Mouse (Mus musculus) CH12.LX (cell line): ENCODE measurements around the gene Cd200r3. TPM values are rescaled to one million over a fixed set of nuclear protein-coding genes. Genes with fewer than 3 reads are reported as not detected.

Experiments used
- DNase-seq: peaks from one replicate; pipeline ENCODE4 v3.0.0-alpha.2; 2013; ENCODE audit errors: extremely low read depth
- H3K27ac ChIP-seq: 2 replicates; pipeline ENCODE4 v1.5.1; 2012; ENCODE audit warnings: low read depth, mild to moderate bottlenecking, control low read depth, moderate library complexity; ENCODE audit not compliant: insufficient read depth
- H3K27me3 ChIP-seq: replicated peaks from 2 replicates; pipeline ENCODE3; 2012; ENCODE audit warnings: inconsistent platforms
- H3K36me3 ChIP-seq, 2 experiments: replicated peaks in 1 of 2; 2 replicates each; pipeline versions ENCODE3 to v1.6.1; 2012; ENCODE audit warnings: inconsistent platforms in 1 of 2, low read length in 1 of 2, mild to moderate bottlenecking in 1 of 2, mixed read lengths in 1 of 2, moderate library complexity in 1 of 2; ENCODE audit not compliant: control insufficient read depth in 1 of 2, insufficient read depth in 1 of 2
- H3K4me1 ChIP-seq, 2 experiments: 2 replicates each; pipeline ENCODE4 v1.6.1; 2012; ENCODE audit warnings: inconsistent platforms in 1 of 2, moderate library complexity in 1 of 2; ENCODE audit not compliant: insufficient read depth in 2 of 2, control insufficient read depth in 1 of 2
- H3K4me2 ChIP-seq: 2 replicates; pipeline ENCODE4 v1.6.1; 2012; ENCODE audit warnings: low read depth, mild to moderate bottlenecking, control low read depth; ENCODE audit not compliant: poor library complexity, insufficient read depth, severe bottlenecking
- H3K4me3 ChIP-seq, 3 experiments: fragments of 150-350 bp in 1 of 3; sonication (generic) in 1 of 3; replicated peaks in 1 of 3; 2 replicates each; pipeline versions ENCODE3 to v1.5.1; 2011 to 2012; ENCODE audit warnings: low read depth in 2 of 3, low read length in 2 of 3, mild to moderate bottlenecking in 2 of 3, moderate library complexity in 2 of 3, control low read depth in 1 of 3, improper control_type of control experiment in 1 of 3, inconsistent platforms in 1 of 3, mixed read lengths in 1 of 3; ENCODE audit not compliant: poor library complexity in 1 of 3
- H3K79me2 ChIP-seq: replicated peaks from 2 replicates; pipeline ENCODE4 v1.6.1; 2012; ENCODE audit warnings: mild to moderate bottlenecking, moderate library complexity; ENCODE audit not compliant: control insufficient read depth, poor library complexity, insufficient read depth, severe bottlenecking; ENCODE audit errors: extremely low read depth
- H3K9ac ChIP-seq: 2 replicates; pipeline ENCODE4 v1.6.1; 2012; ENCODE audit warnings: low read depth, mild to moderate bottlenecking, control low read depth, moderate library complexity; ENCODE audit not compliant: insufficient read depth
- H3K9me3 ChIP-seq: replicated peaks from 2 replicates; pipeline ENCODE3; 2012; ENCODE audit warnings: low read length, inconsistent platforms, mixed read lengths
- BHLHE40 ChIP-seq: IDR thresholded peaks from 2 replicates; pipeline ENCODE4 v1.6.1; 2011; ENCODE audit warnings: mild to moderate bottlenecking, low read depth, low read length, improper control_type of control experiment
- CHD1 ChIP-seq: IDR thresholded peaks from 2 replicates; pipeline ENCODE4 v1.6.1; 2012; ENCODE audit warnings: low read depth, low read length, improper control_type of control experiment, inconsistent platforms
- CHD2 ChIP-seq: IDR thresholded peaks from 2 replicates; pipeline ENCODE4 v1.6.1; 2011; ENCODE audit warnings: low read length, improper control_type of control experiment
- CTCF ChIP-seq, 2 experiments: IDR thresholded peaks in 1 of 2; conservative IDR thresholded peaks in 1 of 2; 2 replicates each; pipeline ENCODE4 v1.5.1; 2011 to 2012; ENCODE audit warnings: low read depth in 2 of 2, low read length in 2 of 2, improper control_type of control experiment in 1 of 2, inconsistent platforms in 1 of 2, mild to moderate bottlenecking in 1 of 2, moderate library complexity in 1 of 2
- ETS1 ChIP-seq: conservative IDR thresholded peaks from 2 replicates; pipeline ENCODE4 v1.6.1; 2012; ENCODE audit warnings: low read depth, mild to moderate bottlenecking, inconsistent platforms, low read length, improper control_type of control experiment, moderate library complexity
- GABPA ChIP-seq: IDR thresholded peaks from 2 replicates; pipeline ENCODE4 v1.6.1; 2012; ENCODE audit warnings: low read depth, low read length, improper control_type of control experiment, inconsistent platforms; ENCODE audit not compliant: insufficient replicate concordance
- HCFC1 ChIP-seq: IDR thresholded peaks from 2 replicates; pipeline ENCODE4 v1.6.1; 2012; ENCODE audit warnings: low read depth, mild to moderate bottlenecking, inconsistent platforms, low read length, improper control_type of control experiment
- JUN ChIP-seq: IDR thresholded peaks from 2 replicates; pipeline ENCODE4 v1.6.1; 2011; ENCODE audit warnings: low read depth, mild to moderate bottlenecking, low read length, improper control_type of control experiment, moderate library complexity; ENCODE audit not compliant: insufficient read depth
- KAT2A ChIP-seq: IDR thresholded peaks from 2 replicates; pipeline ENCODE4 v1.6.1; 2012; ENCODE audit warnings: low read length, improper control_type of control experiment, inconsistent platforms; ENCODE audit not compliant: insufficient replicate concordance
- MAZ ChIP-seq: IDR thresholded peaks from 2 replicates; pipeline ENCODE4 v1.6.1; 2012; ENCODE audit warnings: low read depth, mild to moderate bottlenecking, inconsistent platforms, low read length, improper control_type of control experiment, moderate library complexity
- MEF2A ChIP-seq: IDR thresholded peaks from 2 replicates; pipeline ENCODE4 v1.6.1; 2014; ENCODE audit warnings: low read depth, mild to moderate bottlenecking, inconsistent platforms, low read length, improper control_type of control experiment, borderline replicate concordance
- NRF1 ChIP-seq: IDR thresholded peaks from 2 replicates; pipeline ENCODE4 v1.6.1; 2014; ENCODE audit warnings: low read depth, mild to moderate bottlenecking, inconsistent platforms, low read length, improper control_type of control experiment, moderate library complexity
- PAX5 ChIP-seq: IDR thresholded peaks from 2 replicates; pipeline ENCODE4 v1.6.1; 2012; ENCODE audit warnings: low read length, inconsistent platforms, mixed read lengths
- POLR2A ChIP-seq: IDR thresholded peaks from 2 replicates; pipeline ENCODE4 v1.6.1; 2011; ENCODE audit warnings: low read depth, mild to moderate bottlenecking, improper control_type of control experiment, low read length
- POLR2AphosphoS2 ChIP-seq: IDR thresholded peaks from 2 replicates; pipeline ENCODE4 v1.6.1; 2011; ENCODE audit warnings: low read depth, low read length, improper control_type of control experiment
- SIN3A ChIP-seq: IDR thresholded peaks from 2 replicates; pipeline ENCODE4 v1.6.1; 2012; ENCODE audit warnings: low read length, improper control_type of control experiment, inconsistent platforms
- SMC3 ChIP-seq: IDR thresholded peaks from 2 replicates; pipeline ENCODE4 v1.6.1; 2011; ENCODE audit warnings: low read depth, low read length, improper control_type of control experiment
- USF1 ChIP-seq: IDR thresholded peaks from 2 replicates; pipeline ENCODE4 v1.6.1; 2014; ENCODE audit warnings: low read depth, mild to moderate bottlenecking, inconsistent platforms, low read length, improper control_type of control experiment
- USF2 ChIP-seq: conservative IDR thresholded peaks from 2 replicates; pipeline ENCODE4 v1.6.1; 2011; ENCODE audit warnings: low read depth, low read length, improper control_type of control experiment
- ZC3H11A ChIP-seq: IDR thresholded peaks from 2 replicates; pipeline ENCODE4 v1.6.1; 2012; ENCODE audit warnings: low read depth, mild to moderate bottlenecking, inconsistent platforms, low read length, improper control_type of control experiment
- ZKSCAN1 ChIP-seq: IDR thresholded peaks from 2 replicates; pipeline ENCODE4 v1.6.1; 2012; ENCODE audit warnings: low read depth, inconsistent platforms, low read length, improper control_type of control experiment, borderline replicate concordance
- ZNF384 ChIP-seq: IDR thresholded peaks from 2 replicates; pipeline ENCODE4 v1.6.1; 2012; ENCODE audit warnings: low read depth, low read length, improper control_type of control experiment, inconsistent platforms
- dilution Hi-C: fragments of 300-500 bp; cut with MboI; formaldehyde crosslinking; loops from 2 replicates; pipeline ENCODE4 v1.14.3; 2020; ENCODE audit warnings: low sequenced_read_pairs; ENCODE audit not compliant: extremely low pct_unique_long_range_greater_than_20kb, extremely low pct_ligation_motif_present
- in situ Hi-C: fragments of 300-500 bp; cut with MboI; formaldehyde crosslinking; loops from 3 replicates; pipeline ENCODE4 v1.14.3; 2019; ENCODE audit warnings: low sequenced_read_pairs, low pct_ligation_motif_present, low pct_unique_long_range_greater_than_20kb, mixed read lengths
- polyA plus RNA-seq: library from polyadenylated mRNA; unstranded; fragments of >175 nt; gene quantifications from 2 replicates; pipeline ENCODE4 v1.2.1, GENCODE M21; 2012; ENCODE audit warnings: low read depth; ENCODE audit not compliant: insufficient read length
- total RNA-seq, 2 experiments: library from RNA; depleted of rRNA; stranded (reverse); fragments of 300-350 nt in 1 of 2; fragments of >200 nt in 1 of 2; gene quantifications; 2 replicates each; pipeline ENCODE4 v1.2.3; 2012 to 2014

Gene Cd200r3
- total and polyA plus RNA-seq, 3 experiments = 5.0 to 17.6 (median 6.9) TPM

DNA sequence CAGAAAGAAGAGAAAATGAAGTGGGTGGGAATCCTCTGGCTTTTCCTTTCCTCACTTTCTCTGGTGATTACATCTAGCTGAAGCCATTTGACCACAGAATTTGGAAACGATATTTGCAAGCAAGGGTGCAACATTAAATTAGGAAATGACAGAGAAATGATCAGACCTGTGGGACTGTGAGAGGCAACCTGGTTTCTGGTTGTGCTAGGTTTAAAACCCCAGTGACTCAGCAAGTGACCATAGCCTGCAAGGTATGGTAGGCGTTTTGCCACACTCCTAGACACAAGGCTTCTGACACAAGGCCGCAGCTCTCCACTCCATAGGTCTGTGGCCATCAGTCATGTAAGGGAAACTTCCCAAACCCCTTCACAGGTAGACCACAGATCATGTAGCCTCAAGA lies 41.4 kb downstream of the Cd200r3 start:
- no peak overlapping the region for H3K4me3 ChIP-seq
- no peaks in the 10 kb centered on the region for H3K27me3 ChIP-seq
- in situ Hi-C loops (no loop called here), dilution Hi-C loops (no loop called here)
- H3K9ac ChIP-seq = no peak overlapping the region
- no peak for TF ChIP-seq SIN3A
- no peak for TF ChIP-seq PAX5
- no peak for TF ChIP-seq CHD1
- no peak for TF ChIP-seq USF1
- no peak for TF ChIP-seq MAZ
- no peak for TF ChIP-seq USF2
- TF ChIP-seq JUN = no peak
- no peak for TF ChIP-seq ZC3H11A
- no peaks in the 10 kb centered on the region for H3K36me3 ChIP-seq
- H3K9me3 ChIP-seq = no peaks in the 10 kb centered on the region
- H3K4me1 ChIP-seq = peaks cover 18 to 63% of the 10 kb centered on the region in 2 experiments
- no peak for DNase-seq
- no peak overlapping the region for H3K27ac ChIP-seq
- no peaks in the 10 kb centered on the region for H3K79me2 ChIP-seq
- H3K4me2 ChIP-seq = no peak overlapping the region

DNA sequence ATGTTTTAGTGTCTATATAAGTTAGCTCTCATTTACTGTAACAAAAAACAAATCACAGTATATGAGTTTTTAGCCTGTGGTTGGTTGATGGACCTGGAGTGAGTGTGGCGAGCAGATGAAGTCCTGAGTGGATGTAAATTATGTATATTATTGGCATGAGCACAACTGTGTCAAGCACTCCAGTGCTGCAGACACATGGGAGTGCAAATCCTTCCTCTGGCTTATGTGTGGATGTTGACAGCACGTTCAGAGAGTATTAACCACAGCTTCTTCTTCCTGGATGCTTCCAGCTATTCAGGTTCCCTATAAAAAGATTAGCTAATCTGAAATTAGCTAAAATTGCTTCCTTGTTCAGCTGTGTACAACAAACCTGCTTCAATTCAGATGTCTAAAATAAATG lies 42.6 kb downstream of the Cd200r3 start:
- dilution Hi-C loops (no loop called here), in situ Hi-C loops (no loop called here)
- Histone ChIP-seq H3K36me3 (no peaks in the 10 kb centered on the region), H3K9me3 (no peaks in the 10 kb centered on the region), H3K4me3 (no peak overlapping the region), H3K9ac (no peak overlapping the region), H3K79me2 (no peaks in the 10 kb centered on the region), H3K4me2 (no peak overlapping the region), H3K27ac (no peak overlapping the region), H3K27me3 (no peaks in the 10 kb centered on the region), H3K4me1 (peaks cover 13 to 54% of the 10 kb centered on the region in 2 experiments)
- TF ChIP-seq MEF2A = no peak
- TF ChIP-seq JUN = no peak
- TF ChIP-seq HCFC1 = no peak
- TF ChIP-seq BHLHE40 = no peak
- no peak for TF ChIP-seq ETS1
- TF ChIP-seq GABPA = no peak
- no peak for TF ChIP-seq ZKSCAN1
- no peak for TF ChIP-seq NRF1
- no peak for TF ChIP-seq KAT2A
- no peak for TF ChIP-seq SMC3
- TF ChIP-seq POLR2A = no peak
- TF ChIP-seq ZNF384 = no peak
- no peak for TF ChIP-seq CHD2
- TF ChIP-seq ZC3H11A = no peak
- no peak for TF ChIP-seq CTCF (conservative IDR thresholded peaks at IDR 0.05 in 1 of 2, IDR thresholded peaks at IDR 0.05 in 1 of 2; ENCODE audit: low read depth in 2 of 2, low read length in 2 of 2)
- TF ChIP-seq POLR2AphosphoS2 = no peak
- no peak for DNase-seq
